Mouse (Mus musculus) mouse trophoblast stem cell (cell line): ENCODE results near the gene Fkbp15.
"Not testable (repeated sequence)": the region's sequence is repeated elsewhere in the genome, so short reads cannot be mapped to it uniquely, and the experiment has no call there.

ENCODE experiments used
- in situ Hi-C, 2 experiments: fragments of 300-500 bp; cut with MseI, MboI; formaldehyde crosslinking; loops; 2 replicates in 1 of 2; 3 replicates in 1 of 2; pipeline ENCODE4 v1.15.1; 2025

Fkbp15 gene

GRCm38 (mm10) chr4:62282969-62283368 is 77.4 kb downstream of the Fkbp15 start:
- in situ Hi-C loops: no loop called here

GRCm38 (mm10) chr4:62281319-62281718 is 79.0 kb downstream of the Fkbp15 start:
- in situ Hi-C loops: no loop called here

GRCm38 (mm10) chr4:62278081-62278480 is 82.3 kb downstream of the Fkbp15 start:
- in situ Hi-C loops: no loop called here

GRCm38 (mm10) chr4:62277222-62277621 is 83.1 kb downstream of the Fkbp15 start:
- in situ Hi-C loops: no loop called here

- in situ Hi-C loops: no loop called here
Observed at GRCm38 (mm10) chr4:62276642-62277041, 83.7 kb downstream of the Fkbp15 start.

- in situ Hi-C loops: no loop called here
Observed at GRCm38 (mm10) chr4:62274841-62275536, 85.4 kb downstream of the Fkbp15 start.

GRCm38 (mm10) chr4:62273916-62274315 is 86.4 kb downstream of the Fkbp15 start:
- in situ Hi-C loops: no loop called here

- in situ Hi-C loops: no loop called here
Observed at GRCm38 (mm10) chr4:62272696-62273095, 87.7 kb downstream of the Fkbp15 start.

- in situ Hi-C loops: no loop called here
Observed at GRCm38 (mm10) chr4:62267101-62267500, 93.2 kb downstream of the Fkbp15 start.

GRCm38 (mm10) chr4:62266016-62266415 is 94.3 kb downstream of the Fkbp15 start:
- in situ Hi-C loops: not testable (repeated sequence)

- in situ Hi-C loops: no loop called here
Observed at GRCm38 (mm10) chr4:62265154-62265836, 95.1 kb downstream of the Fkbp15 start.

GRCm38 (mm10) chr4:62263133-62263844 is 97.1 kb downstream of the Fkbp15 start:
- in situ Hi-C loops: no loop called here

- in situ Hi-C loops: no loop called here
Observed at GRCm38 (mm10) chr4:62262276-62262675, 98.1 kb downstream of the Fkbp15 start, which contains the start of gene Slc31a2. Gene Slc31a2 (plus strand): TSS chr4:62262562.

- in situ Hi-C loops: no loop called here
Observed at GRCm38 (mm10) chr4:62256931-62257330, 103.4 kb downstream of the Fkbp15 start.

GRCm38 (mm10) chr4:62254551-62254950 is 105.8 kb downstream of the Fkbp15 start:
- in situ Hi-C loops: no loop called here

- in situ Hi-C loops: no loop called here
Observed at GRCm38 (mm10) chr4:62251776-62252175, 108.6 kb downstream of the Fkbp15 start.

GRCm38 (mm10) chr4:62250896-62251544 is 109.3 kb downstream of the Fkbp15 start:
- in situ Hi-C loops: no loop called here
